Mouse (Mus musculus) kidney, embryonic 14.5 days (tissue): ENCODE measurements at regions not wholly inside any gene's neighbourhood (a gene's known extent, or its start where the extent isn't known, plus 50 kb on each side); places are given as distances from the start of the nearest gene placed in this dataset.

Experiments used
- ATAC-seq: fragments of 200-750 bp; cut with Nextera tagmentation; 2 replicates; pipeline ENCODE4 v1.8.0; 2017; ENCODE audit warnings: moderate number of reproducible peaks, mild to moderate bottlenecking, moderate TSS enrichment, moderate library complexity; ENCODE audit not compliant: low FRiP score, low TSS enrichment
- H3K27ac ChIP-seq: fragments of 300-500 bp; sonication (generic); 2 replicates; pipeline ENCODE4 v1.5.1; 2014; ENCODE audit warnings: low read depth, mild to moderate bottlenecking, low read length, moderate library complexity, mixed read lengths
- H3K27me3 ChIP-seq: fragments of 300-500 bp; sonication (generic); 2 replicates; pipeline ENCODE4 v1.6.1; 2014; ENCODE audit warnings: mild to moderate bottlenecking, low read length; ENCODE audit not compliant: control insufficient read depth, insufficient read depth
- H3K36me3 ChIP-seq: fragments of 300-500 bp; sonication (generic); 2 replicates; pipeline ENCODE4 v1.6.1; 2014; ENCODE audit warnings: low read length, mixed read lengths; ENCODE audit not compliant: control insufficient read depth, insufficient read depth
- H3K4me1 ChIP-seq: fragments of 300-500 bp; sonication (generic); 2 replicates; pipeline ENCODE4 v1.6.1; 2014; ENCODE audit warnings: low read length, mixed read lengths; ENCODE audit not compliant: control insufficient read depth, insufficient read depth
- H3K4me2 ChIP-seq: fragments of 300-500 bp; sonication (generic); replicated peaks from 2 replicates; pipeline ENCODE4 v1.6.1; 2014; ENCODE audit warnings: low read depth, mild to moderate bottlenecking, low read length
- H3K4me3 ChIP-seq: fragments of 300-500 bp; sonication (generic); 2 replicates; pipeline ENCODE4 v1.5.1; 2014; ENCODE audit warnings: mild to moderate bottlenecking, low read length
- H3K9ac ChIP-seq: fragments of 300-500 bp; sonication (generic); 2 replicates; pipeline ENCODE4 v1.6.1; 2014; ENCODE audit warnings: low read depth, mild to moderate bottlenecking, low read length, moderate library complexity
- H3K9me3 ChIP-seq: fragments of 300-500 bp; sonication (generic); 2 replicates; pipeline ENCODE4 v1.6.1; 2016; ENCODE audit warnings: low read length; ENCODE audit not compliant: control insufficient read depth
- WGBS: fragments of 180-500 bp; shearing (Covaris S2); extraction: QIAGEN DNeasy Blood & Tissue Kit; methylation state at CpG from one replicate; pipeline ENCODE4 v1.1.7; 2014; 5-methylcytosine and 5-hydroxymethylcytosine counted together

DNA sequence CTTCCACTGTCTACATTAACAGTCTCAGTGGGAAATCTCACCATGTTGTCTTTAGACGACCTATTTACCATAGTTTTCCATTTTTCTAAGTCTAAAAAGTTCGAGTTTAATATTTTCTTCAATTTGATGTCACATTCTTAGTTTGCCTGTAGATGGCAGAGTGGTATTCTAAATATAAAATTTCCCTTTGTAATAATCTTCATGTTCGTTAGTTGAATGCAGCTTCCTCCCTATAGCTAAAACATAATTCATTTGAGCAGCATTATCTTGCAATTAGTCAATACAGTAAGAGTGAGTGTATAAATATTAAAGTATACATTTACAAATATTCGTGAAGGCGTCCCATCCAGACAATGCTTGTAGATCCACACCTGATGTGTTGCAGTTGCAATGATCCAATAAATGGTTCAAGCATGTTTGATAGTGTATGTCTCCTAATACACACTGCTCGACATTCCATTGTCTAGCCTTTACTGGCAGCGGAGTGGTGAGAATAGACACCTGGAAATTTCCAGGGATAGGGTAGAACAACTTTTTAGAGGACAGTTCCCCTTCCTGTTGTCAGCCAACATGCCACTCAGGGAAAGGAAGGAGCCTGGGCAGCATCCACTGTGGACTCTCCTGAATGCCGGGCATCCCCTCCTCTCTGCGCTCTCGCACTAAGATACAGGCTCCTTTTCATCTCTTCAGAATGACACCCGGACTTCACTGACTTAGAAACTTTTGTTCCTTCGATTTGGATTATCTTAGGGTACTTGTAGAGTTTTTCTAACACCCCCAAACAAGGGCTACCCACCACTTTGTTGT is 412.8 kb downstream of the Trim52 start:
- H3K36me3 ChIP-seq, result no peaks in the 10 kb centered on the region
- ATAC-seq, result no peak
- H3K27me3 ChIP-seq, result no peaks in the 10 kb centered on the region
- H3K4me2 ChIP-seq, result no peak overlapping the region
- no peaks in the 10 kb centered on the region for H3K9me3 ChIP-seq
- no peak overlapping the region for H3K27ac ChIP-seq
- no peak overlapping the region for H3K9ac ChIP-seq
- H3K4me3 ChIP-seq, result no peak overlapping the region
- H3K4me1 ChIP-seq, result no peaks in the 10 kb centered on the region
- 77% methylated on average over 12 of the region's 12 CpGs for WGBS

- Histone ChIP-seq H3K36me3 (no peaks in the 10 kb centered on the region), H3K4me3 (no peak overlapping the region), H3K9me3 (no peaks in the 10 kb centered on the region), H3K4me2 (no peak overlapping the region), H3K27me3 (no peaks in the 10 kb centered on the region), H3K4me1 (no peaks in the 10 kb centered on the region), H3K9ac (no peak overlapping the region), H3K27ac (no peak overlapping the region)
- WGBS, result 72% methylated on average over 8 of the region's 8 CpGs
- ATAC-seq, result no peak
Measured at GRCm38 (mm10) chr14:106520808-106521207, 414.8 kb downstream of the Trim52 start.

DNA sequence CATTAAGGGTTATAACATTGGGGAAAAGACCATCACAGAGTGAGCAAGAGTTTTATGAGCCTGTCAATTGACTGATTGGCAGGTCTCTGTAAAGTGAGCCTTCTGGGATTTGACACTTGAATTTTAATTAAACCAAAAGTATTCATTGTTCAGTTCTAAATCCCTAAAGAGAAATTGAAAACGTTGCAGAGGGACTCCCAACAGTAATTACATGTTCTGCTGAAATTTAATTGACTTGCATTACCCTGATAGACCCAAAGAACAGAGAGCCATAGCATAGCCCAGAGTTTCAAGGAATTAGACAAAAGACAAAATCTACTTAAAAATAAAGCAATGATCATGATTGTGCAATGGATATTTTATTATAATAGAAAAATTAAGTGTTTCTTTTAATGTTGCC is 444.2 kb downstream of the Trim52 start:
- no peaks in the 10 kb centered on the region for H3K36me3 ChIP-seq
- no peaks in the 10 kb centered on the region for H3K4me1 ChIP-seq
- H3K4me3 ChIP-seq, result no peak overlapping the region
- H3K27me3 ChIP-seq, result no peaks in the 10 kb centered on the region
- no peak for ATAC-seq
- H3K27ac ChIP-seq, result no peak overlapping the region
- H3K9me3 ChIP-seq, result no peaks in the 10 kb centered on the region
- no peak overlapping the region for H3K4me2 ChIP-seq
- no peak overlapping the region for H3K9ac ChIP-seq
- WGBS, result 25% methylated on average over 1 of the region's 1 CpGs

DNA sequence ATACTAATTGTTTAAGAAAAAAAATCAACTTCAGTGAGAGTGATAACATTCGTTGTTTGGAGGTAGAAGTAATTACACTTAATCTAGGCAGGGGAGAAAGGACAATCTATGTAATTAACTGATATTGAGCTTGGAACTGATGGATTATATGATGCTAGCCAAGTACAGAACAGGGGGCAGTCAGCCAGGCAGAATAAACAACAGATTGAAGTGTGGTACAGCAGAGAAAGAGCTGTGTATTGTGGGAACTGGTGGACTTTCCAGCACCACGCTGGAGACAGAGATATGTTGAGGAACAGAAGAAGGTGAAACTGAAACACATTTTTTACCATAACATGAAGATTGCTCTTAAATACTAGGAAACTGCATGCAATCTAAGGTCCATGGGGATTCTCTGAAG is 473.3 kb downstream of the Trim52 start:
- H3K4me1 ChIP-seq, result no peaks in the 10 kb centered on the region
- no peaks in the 10 kb centered on the region for H3K9me3 ChIP-seq
- no peaks in the 10 kb centered on the region for H3K27me3 ChIP-seq
- no peak overlapping the region for H3K9ac ChIP-seq
- no peak overlapping the region for H3K4me3 ChIP-seq
- no peak overlapping the region for H3K4me2 ChIP-seq
- no peak for ATAC-seq
- 80% methylated on average over 2 of the region's 2 CpGs for WGBS
- H3K36me3 ChIP-seq, result no peaks in the 10 kb centered on the region
- H3K27ac ChIP-seq, result no peak overlapping the region

- Histone ChIP-seq H3K4me3 (no peak overlapping the region), H3K4me1 (no peaks in the 10 kb centered on the region), H3K9me3 (no peaks in the 10 kb centered on the region), H3K4me2 (no peak overlapping the region), H3K9ac (no peak overlapping the region), H3K27ac (no peak overlapping the region), H3K36me3 (no peaks in the 10 kb centered on the region), H3K27me3 (no peaks in the 10 kb centered on the region)
- ATAC-seq, result no peak
- 83% methylated on average over 6 of the region's 6 CpGs for WGBS
Measured at GRCm38 (mm10) chr14:106581886-106582285, 475.9 kb downstream of the Trim52 start.

DNA sequence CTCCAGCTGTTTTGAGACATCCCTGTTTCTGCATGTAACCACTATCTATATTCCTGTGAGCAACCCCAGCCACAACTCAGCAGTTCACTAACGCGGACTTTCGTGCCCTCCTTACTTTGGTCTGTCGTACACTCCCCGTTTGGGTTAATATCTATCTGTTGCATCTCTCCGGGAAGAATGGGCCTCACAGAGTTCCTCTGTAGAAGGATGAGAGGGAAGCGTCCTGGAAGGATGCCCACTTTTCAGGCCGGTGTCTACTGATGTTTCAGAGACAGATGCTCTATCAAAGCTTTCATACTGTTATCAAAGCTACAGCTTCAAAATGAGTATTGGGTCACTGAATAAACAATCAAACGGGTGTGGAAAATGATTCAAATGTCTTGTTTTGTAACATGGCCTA is 487.4 kb downstream of the Trim52 start:
- 89% methylated on average over 9 of the region's 9 CpGs for WGBS
- Histone ChIP-seq H3K4me3 (no peak overlapping the region), H3K9me3 (no peaks in the 10 kb centered on the region), H3K36me3 (no peaks in the 10 kb centered on the region), H3K27ac (no peak overlapping the region), H3K9ac (no peak overlapping the region), H3K27me3 (no peaks in the 10 kb centered on the region), H3K4me2 (no peak overlapping the region), H3K4me1 (no peaks in the 10 kb centered on the region)
- ATAC-seq, result no peak

DNA sequence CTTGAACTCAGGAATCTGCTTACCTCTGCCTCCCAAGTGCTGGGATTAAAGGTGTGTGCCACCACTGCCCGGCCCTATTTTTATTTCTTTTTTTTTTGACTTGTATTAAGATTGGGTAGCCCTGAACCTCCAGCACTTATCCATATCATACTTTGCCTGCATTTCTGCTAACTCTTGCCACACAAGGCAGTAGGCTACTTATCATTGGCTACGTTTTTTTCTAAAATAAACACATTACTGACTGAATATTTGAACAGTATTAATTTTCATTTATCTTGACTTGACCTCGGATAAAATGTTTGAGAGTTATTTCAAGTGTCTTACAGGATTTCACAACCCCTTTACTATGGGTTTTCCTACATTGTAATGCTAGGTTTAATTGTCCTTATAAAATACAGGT is 488.0 kb downstream of the Trim52 start:
- WGBS, result 82% methylated on average over 3 of the region's 3 CpGs
- no peak for ATAC-seq
- no peaks in the 10 kb centered on the region for H3K36me3 ChIP-seq
- H3K9ac ChIP-seq, result no peak overlapping the region
- H3K4me1 ChIP-seq, result no peaks in the 10 kb centered on the region
- H3K4me3 ChIP-seq, result no peak overlapping the region
- H3K27me3 ChIP-seq, result no peaks in the 10 kb centered on the region
- H3K4me2 ChIP-seq, result no peak overlapping the region
- H3K9me3 ChIP-seq, result no peaks in the 10 kb centered on the region
- no peak overlapping the region for H3K27ac ChIP-seq

- H3K27ac ChIP-seq, result no peak overlapping the region
- 20% methylated on average over 3 of the region's 3 CpGs for WGBS
- H3K36me3 ChIP-seq, result no peaks in the 10 kb centered on the region
- H3K9me3 ChIP-seq, result no peaks in the 10 kb centered on the region
- no peaks in the 10 kb centered on the region for H3K4me1 ChIP-seq
- no peak overlapping the region for H3K4me2 ChIP-seq
- no peaks in the 10 kb centered on the region for H3K27me3 ChIP-seq
- H3K4me3 ChIP-seq, result no peak overlapping the region
- H3K9ac ChIP-seq, result no peak overlapping the region
- ATAC-seq, result no peak
Measured at GRCm38 (mm10) chr14:106607041-106607440, 501.0 kb downstream of the Trim52 start.

DNA sequence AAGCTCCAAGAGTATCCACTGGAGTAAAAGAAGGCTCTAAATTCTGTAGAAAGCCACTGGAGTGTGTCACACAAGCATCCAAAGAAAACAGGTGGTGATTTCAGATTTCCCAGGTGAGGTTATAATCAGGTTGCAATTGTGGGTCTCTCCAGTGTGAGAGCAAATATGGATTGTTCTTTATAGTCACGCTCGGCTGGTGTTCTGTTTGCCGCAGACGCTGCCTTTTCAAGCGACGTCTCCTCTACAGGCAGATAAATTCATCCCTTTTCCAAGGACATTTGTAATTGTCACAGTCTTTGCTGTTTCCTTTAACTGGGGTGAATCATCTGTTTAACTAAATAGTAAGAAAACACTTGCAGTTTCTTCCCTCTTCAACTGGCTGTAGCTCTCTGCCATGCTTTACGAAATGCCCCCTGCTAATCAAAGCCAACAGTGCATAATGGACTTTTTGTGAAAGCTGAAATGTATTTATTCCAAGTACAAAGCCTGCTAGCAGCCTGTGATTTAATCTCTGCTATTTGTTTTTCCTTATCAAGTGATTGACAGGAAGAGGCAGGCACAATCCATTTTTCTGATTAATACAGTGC is 502.4 kb downstream of the Trim52 start:
- Histone ChIP-seq H3K9me3 (no peaks in the 10 kb centered on the region), H3K4me1 (no peaks in the 10 kb centered on the region), H3K27ac (no peak overlapping the region), H3K27me3 (no peaks in the 10 kb centered on the region), H3K36me3 (no peaks in the 10 kb centered on the region), H3K4me3 (no peak overlapping the region), H3K9ac (no peak overlapping the region), H3K4me2 (no peak overlapping the region)
- WGBS, result 67% methylated on average over 7 of the region's 7 CpGs
- ATAC-seq, result no peak
